Mouse (Mus musculus): ENCODE results near the gene Sumo1.

The Sumo1 gene

DNA sequence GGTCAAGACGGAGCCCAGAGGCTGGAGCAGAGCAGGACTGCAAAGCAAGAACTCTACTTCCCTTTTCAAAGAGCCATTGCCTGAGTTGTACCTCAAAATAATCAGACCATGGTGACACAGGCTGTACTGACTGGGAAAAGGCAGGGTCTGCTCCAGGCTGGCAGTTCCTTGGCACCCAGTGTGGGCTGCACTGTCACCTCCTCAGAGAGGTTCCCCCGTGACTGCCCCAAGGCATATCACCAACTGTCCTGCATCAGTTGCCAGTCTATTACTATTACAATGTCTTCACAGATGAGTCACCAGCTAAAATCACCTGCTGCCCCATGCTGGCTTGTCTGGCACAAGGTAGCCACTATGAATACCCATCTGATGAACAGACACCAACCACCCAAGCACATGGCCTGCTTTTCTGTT lies 77.0 kb downstream of the Sumo1 start:
- no peak for DNase-seq (ENCODE audit: low spot score in 2 of 2)

DNA sequence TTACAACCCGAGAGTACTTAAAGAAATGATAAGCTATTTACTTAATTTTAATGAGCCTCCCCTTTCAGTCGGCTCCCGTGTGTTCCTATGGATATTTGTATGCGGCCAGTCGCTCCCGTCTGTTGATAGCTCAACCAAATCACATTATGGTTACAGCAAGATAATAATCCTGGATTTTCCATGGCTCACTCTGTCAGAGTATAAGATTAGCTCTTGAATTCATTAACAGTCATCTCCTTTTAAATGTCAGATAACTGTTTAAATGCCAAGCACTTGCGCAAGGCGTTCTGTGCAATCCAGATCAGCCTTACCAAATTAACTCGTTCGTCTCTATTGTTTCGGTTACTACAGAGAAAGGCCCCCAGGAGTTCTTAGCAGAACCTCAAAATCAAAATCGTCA lies 77.8 kb downstream of the Sumo1 start:
- DNase-seq (ENCODE audit: low spot score in 2 of 2), result no peak

DNA sequence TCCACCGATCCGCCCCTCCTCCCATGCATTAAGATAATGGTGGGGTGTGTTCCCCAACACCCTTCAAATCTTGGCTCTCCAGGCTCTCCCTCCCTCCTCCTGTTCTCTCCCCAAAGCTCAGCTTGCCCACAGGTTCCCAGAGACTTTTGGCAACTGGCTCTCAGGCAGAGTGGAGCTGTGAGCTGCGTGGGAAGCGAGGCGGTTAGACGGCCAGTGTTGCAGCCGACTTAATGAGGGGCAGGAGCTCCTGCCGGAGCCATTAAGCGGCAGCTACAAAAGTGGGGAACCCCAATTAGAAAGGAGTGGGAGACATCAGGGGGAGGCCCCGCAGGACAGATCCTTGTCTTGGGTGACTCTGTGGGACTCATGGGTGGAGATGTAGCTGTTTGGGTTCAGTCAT lies 78.3 kb downstream of the Sumo1 start:
- no peak for DNase-seq (ENCODE audit: low spot score in 2 of 2)

- DNase-seq (ENCODE audit: low spot score in 2 of 2), result no peak
Observed at GRCm38 (mm10) chr1:59589271-59589670, 81.4 kb downstream of the Sumo1 start.

GRCm38 (mm10) chr1:59584656-59585410 lies 85.8 kb downstream of the Sumo1 start:
- peak; percentile 47 to 84 for DNase-seq (ENCODE audit: low spot score in 2 of 2)

GRCm38 (mm10) chr1:59580880-59581279 lies 89.8 kb downstream of the Sumo1 start:
- no peak for DNase-seq (ENCODE audit: low spot score in 2 of 2)

DNA sequence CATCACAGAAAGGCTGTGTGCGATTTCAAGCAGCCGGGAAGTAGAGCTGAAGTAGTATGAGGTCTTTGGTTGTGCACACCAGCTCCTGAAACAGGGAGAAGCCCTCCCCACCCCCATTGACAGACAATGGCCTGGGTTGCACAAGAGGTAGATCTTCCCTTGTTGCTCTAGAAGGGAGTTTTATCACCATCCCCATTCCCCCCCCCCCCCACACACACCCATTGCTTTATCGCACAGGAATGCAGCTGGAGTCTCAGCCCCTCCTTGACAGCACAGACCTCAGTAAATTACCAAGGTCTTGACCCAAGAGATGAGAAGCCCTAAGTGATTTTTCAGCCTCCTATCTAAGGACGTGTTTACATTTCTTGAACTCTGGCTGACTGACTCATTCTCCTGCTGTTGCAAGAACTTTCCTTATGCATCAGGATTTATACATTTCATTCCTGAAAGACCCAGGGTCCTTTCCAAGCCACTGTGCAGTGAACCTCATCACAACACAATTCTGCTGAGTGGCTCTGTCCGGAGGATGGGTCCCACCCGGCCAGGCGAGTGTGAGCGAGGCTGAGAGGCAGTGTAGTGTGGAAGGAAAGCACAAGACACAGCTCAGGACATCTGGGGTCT lies 90.4 kb downstream of the Sumo1 start:
- DNase-seq (ENCODE audit: low spot score in 2 of 2), result no peak

GRCm38 (mm10) chr1:59579327-59579726 lies 91.3 kb downstream of the Sumo1 start:
- no peak for DNase-seq (ENCODE audit: low spot score in 2 of 2)

- no peak for DNase-seq (ENCODE audit: low spot score in 2 of 2)
Observed at GRCm38 (mm10) chr1:59578770-59579169, 91.9 kb downstream of the Sumo1 start.

GRCm38 (mm10) chr1:59574262-59575187 lies 96.1 kb downstream of the Sumo1 start:
- DNase-seq (ENCODE audit: low spot score in 2 of 2), result no peak

DNA sequence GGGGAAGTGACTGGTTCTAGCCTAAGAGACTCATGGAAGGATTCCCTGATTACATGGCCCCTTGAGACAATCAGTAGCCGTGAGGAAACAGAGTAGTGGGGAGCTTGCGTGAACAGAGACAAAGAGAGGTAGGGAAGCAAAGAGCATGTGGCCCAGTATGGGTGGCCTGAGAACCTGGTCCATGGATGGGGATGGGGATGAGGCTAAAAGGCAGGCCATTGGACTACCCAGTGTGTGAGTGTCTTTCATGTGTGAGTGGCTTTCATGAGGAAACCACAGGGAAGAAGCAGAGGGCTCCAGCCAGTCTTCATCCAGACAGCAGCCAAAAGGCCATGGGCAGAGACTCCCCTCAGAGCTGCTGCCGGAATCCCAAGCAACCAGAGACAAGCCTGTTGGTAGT lies 96.8 kb downstream of the Sumo1 start:
- DNase-seq (ENCODE audit: low spot score in 2 of 2), result no peak

- no peak for DNase-seq (ENCODE audit: low spot score in 2 of 2)
Observed at GRCm38 (mm10) chr1:59571502-59571901, 99.1 kb downstream of the Sumo1 start.

GRCm38 (mm10) chr1:59570767-59571166 lies 99.9 kb downstream of the Sumo1 start:
- no peak for DNase-seq (ENCODE audit: low spot score in 2 of 2)

GRCm38 (mm10) chr1:59569301-59569700 lies 101.3 kb downstream of the Sumo1 start:
- DNase-seq (ENCODE audit: low spot score in 2 of 2), result no peak

DNA sequence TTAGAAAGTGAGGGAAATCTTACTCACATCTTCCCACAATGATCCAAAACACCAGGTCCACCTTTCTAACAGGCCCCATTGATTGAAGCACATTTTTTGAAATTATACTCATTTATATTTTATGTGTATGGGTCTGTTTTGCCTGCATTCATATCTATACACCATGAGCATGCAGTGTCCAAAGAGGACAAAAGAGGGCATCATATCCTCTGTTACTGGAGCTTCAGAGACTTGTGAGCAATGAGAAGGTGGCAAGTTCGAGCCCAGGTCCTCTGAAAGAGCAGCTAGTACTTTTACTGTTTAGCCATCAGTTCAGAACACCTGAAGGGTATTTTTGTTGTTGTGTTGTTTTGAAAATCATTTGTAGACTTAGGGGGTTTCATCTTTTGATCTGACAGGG lies 102.4 kb downstream of the Sumo1 start:
- DNase-seq (ENCODE audit: low spot score in 2 of 2), result no peak

DNA sequence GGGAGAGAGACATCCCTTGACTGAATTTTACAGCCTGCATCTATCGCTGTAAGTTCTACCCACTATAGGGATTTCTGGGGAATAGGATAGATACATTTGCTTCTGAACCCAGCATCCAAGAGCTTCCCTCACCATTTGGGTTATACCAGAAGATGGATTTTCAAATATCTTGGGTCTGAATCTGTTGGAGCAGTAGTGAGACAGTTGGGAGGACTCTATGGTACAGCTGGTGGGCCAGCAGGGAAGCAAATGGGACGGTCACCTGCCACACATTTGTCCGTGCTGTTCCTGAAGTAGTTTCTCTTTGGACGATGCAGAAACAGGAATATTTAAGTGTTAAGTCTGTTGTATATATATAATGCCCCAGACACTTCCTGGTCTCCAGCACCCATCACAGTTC lies 103.1 kb downstream of the Sumo1 start:
- DNase-seq (ENCODE audit: low spot score in 2 of 2), result no peak

DNA sequence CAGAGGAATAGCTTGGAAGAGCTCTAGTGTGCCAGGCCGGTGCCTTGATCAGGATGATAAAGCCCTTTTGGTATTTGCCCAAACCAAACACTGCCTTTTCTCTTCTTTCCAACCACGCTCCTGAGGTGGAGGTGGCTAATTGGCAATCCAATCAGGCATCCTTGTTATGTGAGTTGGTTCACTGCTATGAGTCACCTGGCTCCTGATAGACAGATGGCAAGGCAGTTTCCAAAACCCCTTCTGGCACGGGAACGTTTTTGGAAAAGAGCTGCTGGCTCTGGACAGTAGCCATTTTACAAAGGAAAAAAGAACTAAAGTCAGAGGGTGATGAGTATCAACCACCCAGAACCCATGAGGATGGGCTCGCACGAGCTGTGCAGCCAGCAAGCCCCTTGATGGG lies 103.7 kb downstream of the Sumo1 start:
- DNase-seq (ENCODE audit: low spot score in 2 of 2), result no peak

DNA sequence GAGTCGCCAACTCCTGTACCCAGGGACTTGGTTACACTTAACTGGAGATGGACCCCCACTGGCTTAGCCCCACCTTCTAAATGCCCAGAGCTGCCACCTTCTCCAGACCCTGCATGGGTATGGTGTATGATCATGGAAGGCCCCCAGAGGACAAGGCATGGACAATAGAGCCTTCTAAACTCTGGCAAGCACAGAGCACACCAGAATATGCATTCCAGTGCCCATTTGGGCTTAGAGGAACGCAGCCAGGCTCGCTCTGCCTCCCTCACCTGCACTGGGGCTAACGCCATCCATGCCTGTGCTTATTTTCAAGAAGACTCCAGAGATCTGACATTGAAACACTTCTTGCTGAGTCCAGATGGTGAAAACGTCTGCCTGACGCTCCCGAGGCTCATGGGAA lies 104.4 kb downstream of the Sumo1 start:
- DNase-seq (ENCODE audit: low spot score in 2 of 2), result no peak

DNA sequence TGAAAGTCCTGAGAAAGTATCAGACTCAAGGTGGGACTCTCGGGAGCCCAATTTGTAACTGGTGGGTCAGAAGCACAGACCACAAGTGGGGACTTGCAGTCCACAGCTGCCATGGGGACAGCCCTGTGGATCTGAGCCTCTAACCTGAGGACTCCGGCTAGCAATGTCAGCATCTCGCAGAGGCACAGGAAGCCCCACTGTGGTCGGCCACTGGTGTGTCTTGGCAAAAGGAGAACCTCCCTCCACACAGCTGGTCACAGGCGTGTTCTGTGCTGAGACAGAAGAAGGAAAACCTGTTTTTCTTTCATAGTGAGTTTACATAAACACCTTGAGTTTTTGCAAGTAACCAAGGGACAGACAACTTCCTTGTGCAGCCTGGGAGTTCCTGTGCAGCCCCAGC lies 104.8 kb downstream of the Sumo1 start:
- DNase-seq (ENCODE audit: low spot score in 2 of 2), result no peak

DNA sequence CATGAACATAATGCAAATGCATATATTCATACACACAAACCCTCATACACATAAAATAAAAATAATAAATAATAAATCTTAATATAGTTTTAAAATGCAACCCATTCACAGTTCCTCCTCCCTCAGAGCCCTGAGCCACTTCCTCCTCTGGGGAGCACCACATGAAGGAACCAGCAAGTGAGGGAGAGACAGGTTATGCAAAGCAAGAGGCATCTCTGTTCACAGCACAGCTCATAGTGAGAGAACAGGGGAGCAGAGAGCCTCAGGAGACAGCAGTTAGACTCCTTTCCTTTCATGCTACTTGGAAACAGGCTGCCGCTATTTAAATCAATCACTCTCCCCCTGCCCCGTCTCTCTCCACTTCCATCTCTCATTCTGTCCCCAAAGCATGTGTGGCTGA lies 107.1 kb downstream of the Sumo1 start:
- DNase-seq (ENCODE audit: low spot score in 2 of 2), result no peak

DNA sequence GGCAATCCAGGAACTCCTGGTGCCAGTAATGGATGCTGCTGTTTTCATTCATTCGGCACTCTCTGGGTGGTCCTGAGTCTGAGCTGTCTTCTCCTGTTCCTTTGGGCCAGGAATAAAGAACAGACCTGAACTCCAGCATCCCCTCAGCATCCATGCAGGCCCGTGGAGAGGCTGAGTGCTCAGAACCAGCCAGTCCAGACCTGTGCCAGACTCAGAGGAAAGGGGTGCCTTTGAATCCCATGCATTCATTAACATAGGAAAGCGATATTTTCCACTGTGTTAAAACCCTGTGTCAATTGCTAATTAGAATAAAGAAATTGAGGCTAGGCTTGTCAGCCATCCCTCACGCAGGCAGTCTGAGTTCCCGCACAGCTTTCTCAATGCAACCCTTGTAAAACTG lies 116.9 kb downstream of the Sumo1 start:
- DNase-seq (ENCODE audit: low spot score in 2 of 2), result no peak

- no peak for DNase-seq (ENCODE audit: low spot score in 2 of 2)
Observed at GRCm38 (mm10) chr1:59550996-59551395, 119.6 kb downstream of the Sumo1 start.

DNA sequence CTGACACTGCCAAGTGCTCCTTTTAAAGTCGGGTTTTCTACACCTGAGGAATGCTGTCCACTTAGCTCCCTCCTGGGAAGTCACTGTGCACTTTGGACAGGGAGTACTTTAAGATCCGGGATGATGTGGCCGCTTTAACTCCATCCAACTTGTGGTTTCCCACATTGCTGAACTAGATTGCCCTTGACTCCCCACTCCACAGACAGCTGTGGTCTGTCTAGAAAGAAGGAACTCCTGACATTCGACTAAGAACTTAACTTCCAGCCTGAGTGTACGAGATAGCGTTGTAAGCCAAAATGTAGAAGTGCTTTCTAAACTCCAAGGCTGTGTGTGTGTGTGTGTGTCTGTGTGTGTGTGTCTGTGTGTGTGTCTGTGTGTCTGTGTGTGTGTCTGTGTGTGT lies 120.4 kb downstream of the Sumo1 start:
- no peak for DNase-seq (ENCODE audit: low spot score in 2 of 2)
